Mouse (Mus musculus): Measurements from ENCODE around the gene Mien1.

DNA sequence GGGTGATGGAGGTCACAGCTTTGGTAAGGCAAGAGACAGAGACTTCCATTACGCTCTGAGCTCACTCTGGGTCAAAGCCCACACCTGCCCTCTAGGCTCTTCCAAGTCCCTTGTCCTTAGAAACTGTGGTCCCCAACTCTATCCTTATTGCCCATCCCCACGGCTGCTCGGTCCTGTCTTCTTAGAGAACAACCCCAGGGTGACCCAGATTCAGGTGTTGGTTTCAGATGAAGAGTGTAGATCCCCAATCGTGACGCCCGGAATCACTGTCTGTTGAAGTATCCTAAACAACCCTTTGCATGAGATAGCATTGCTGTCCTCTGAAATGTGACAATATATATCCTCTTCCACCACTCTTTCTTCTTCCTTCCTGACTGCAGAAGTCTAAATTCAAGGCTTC is 23.5 kb upstream of the Mien1 start:
- TF ChIP-seq CTCF (IDR thresholded peaks at IDR 0.05; ENCODE audit: extremely low read depth, insufficient read depth, insufficient read length, insufficient replicate concordance) (no peak), POLR2A (IDR thresholded peaks at IDR 0.05; ENCODE audit: low read depth, low read length) (no peak)

Data from spleen, adult 2 months (tissue).